Mouse (Mus musculus) cerebellum, postnatal 4 days (tissue): ENCODE measurements around the gene B3glct.

Experiments
- DNase-seq, 2 experiments: peaks; one replicate each; pipeline ENCODE4 v3.0.0; 2022; ENCODE audit warnings: low spot score in 2 of 2, mixed read lengths in 1 of 2

B3glct gene

GRCm38 (mm10) chr5:149748640-149749580 is 70.9 kb downstream of the B3glct start:
- no peak for DNase-seq

- no peak for DNase-seq
These were observed 73.8 kb downstream of the B3glct start for GRCm38 (mm10) chr5:149751861-149752260.

- DNase-seq: no peak
These were observed 75.0 kb downstream of the B3glct start for GRCm38 (mm10) chr5:149753073-149753472.

- no peak for DNase-seq
These were observed 89.1 kb downstream of the B3glct start for GRCm38 (mm10) chr5:149767116-149767515.

- no peak for DNase-seq
These were observed 89.7 kb downstream of the B3glct start for GRCm38 (mm10) chr5:149767651-149768301.

GRCm38 (mm10) chr5:149769666-149770065 is 91.6 kb downstream of the B3glct start:
- no peak for DNase-seq

- DNase-seq: no peak
These were observed 98.0 kb downstream of the B3glct start for GRCm38 (mm10) chr5:149776038-149776437.

- DNase-seq: no peak
These were observed 101.7 kb downstream of the B3glct start for GRCm38 (mm10) chr5:149779740-149780139.

GRCm38 (mm10) chr5:149780411-149780810 is 102.4 kb downstream of the B3glct start:
- DNase-seq: no peak

- no peak for DNase-seq
These were observed 112.1 kb downstream of the B3glct start for GRCm38 (mm10) chr5:149790087-149790486.

GRCm38 (mm10) chr5:149810071-149810470 is 132.0 kb downstream of the B3glct start:
- no peak for DNase-seq

GRCm38 (mm10) chr5:149811835-149812234 is 133.8 kb downstream of the B3glct start:
- no peak for DNase-seq
